Mouse (Mus musculus): ENCODE results near the gene Dok5. TPM values are rescaled to one million over a fixed set of nuclear protein-coding genes. Genes with fewer than 3 reads are reported as not detected.

Dok5 gene
- polyA plus RNA-seq, 1 experiment from 2014 or later = 57.8 TPM

DNA sequence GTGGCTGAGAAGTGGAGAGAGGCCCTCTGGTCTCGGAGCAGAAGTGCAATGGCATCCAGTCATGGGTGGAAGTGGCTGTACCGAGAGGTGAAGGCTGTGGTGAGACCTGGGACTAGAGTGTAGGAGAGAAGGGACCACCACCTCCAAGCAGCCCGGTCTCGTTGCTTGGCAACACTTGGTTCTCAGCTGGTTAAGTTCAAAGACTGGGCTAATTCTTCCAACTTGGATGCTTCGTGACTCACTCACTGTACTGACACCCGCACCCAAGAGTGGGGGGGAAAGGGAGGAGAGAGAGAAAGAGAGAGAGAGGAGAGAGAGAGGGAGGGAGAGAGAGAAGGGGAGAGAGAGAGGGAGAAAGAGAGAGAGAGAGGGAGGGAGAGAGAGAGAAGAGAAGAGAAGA, 133.2 kb downstream of the Dok5 start:
- no peak overlapping the region for H3K4me2 ChIP-seq (ENCODE audit: low read length)
- H3K4me3 ChIP-seq (ENCODE audit: low read depth, low read length) = no peak overlapping the region
- WGBS = 73% methylated on average over 6 of the region's 6 CpGs
- no peaks in the 10 kb centered on the region for H3K9me3 ChIP-seq (replicated peaks; ENCODE audit: control insufficient read depth, low read length, poor library complexity, severe bottlenecking)
- H3K27ac ChIP-seq (ENCODE audit: low read length) = no peak overlapping the region
- H3K36me3 ChIP-seq (ENCODE audit: control insufficient read depth, insufficient read depth, low read length) = no peaks in the 10 kb centered on the region
- no peaks in the 10 kb centered on the region for H3K4me1 ChIP-seq (ENCODE audit: control insufficient read depth, insufficient read depth, low read length)
- H3K9ac ChIP-seq (ENCODE audit: low read depth, low read length) = no peak overlapping the region
- no peak for ATAC-seq
- no peaks in the 10 kb centered on the region for H3K27me3 ChIP-seq (ENCODE audit: control insufficient read depth, insufficient read depth, low read depth, low read length)

DNA sequence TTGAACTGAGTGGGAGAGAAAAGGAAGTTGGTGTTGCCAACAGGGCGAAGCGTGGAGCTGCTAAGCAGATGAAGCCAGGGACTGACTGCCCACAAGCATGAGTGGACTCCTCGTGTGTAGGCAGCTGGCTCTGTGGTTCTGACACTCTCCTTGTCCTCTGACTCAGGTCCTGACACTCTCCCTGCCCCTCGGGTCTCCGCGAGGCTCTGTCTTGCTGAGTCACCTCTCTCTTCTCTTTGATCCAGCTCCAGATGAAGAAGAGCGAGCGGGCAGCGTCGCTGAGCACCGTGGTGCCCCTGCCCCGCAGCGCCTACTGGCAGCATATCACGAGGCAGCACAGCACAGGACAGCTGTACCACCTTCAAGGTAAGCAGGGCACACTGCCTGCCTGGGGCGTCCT, 139.0 kb downstream of the Dok5 start:
- Histone ChIP-seq H3K27me3 (ENCODE audit: control insufficient read depth, insufficient read depth, low read depth, low read length) (no peaks in the 10 kb centered on the region), H3K4me3 (ENCODE audit: low read depth, low read length) (no peak overlapping the region), H3K4me2 (ENCODE audit: low read length) (no peak overlapping the region), H3K27ac (ENCODE audit: low read length) (no peak overlapping the region), H3K4me1 (ENCODE audit: control insufficient read depth, insufficient read depth, low read length) (no peaks in the 10 kb centered on the region), H3K36me3 (ENCODE audit: control insufficient read depth, insufficient read depth, low read length) (peaks cover 3% of the 10 kb centered on the region; the same call in 1 of the 2 replicates), H3K9me3 (replicated peaks; ENCODE audit: control insufficient read depth, low read length, poor library complexity, severe bottlenecking) (no peaks in the 10 kb centered on the region), H3K9ac (ENCODE audit: low read depth, low read length) (no peak overlapping the region)
- 84% methylated on average over 15 of the region's 15 CpGs for WGBS
- ATAC-seq = no peak

DNA sequence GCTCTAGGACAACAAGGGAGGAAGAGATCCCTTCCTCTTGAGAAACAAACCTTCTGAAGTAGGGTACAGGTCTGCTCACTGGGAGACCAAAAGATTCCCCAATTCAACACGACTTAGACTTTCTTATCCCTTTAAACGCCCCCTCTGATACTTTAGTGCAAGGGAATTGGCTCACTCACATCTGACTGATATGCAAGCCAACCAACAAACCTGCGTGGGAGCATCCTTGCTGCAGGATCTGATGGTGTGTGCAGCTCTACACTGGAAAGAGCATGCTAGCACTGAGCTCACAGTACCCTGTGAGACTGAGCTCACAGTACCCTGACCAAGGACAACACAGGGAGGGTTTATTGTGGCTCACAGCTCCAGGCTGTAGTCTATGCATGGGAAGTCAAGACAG, 139.9 kb downstream of the Dok5 start:
- Histone ChIP-seq H3K9ac (ENCODE audit: low read depth, low read length) (no peak overlapping the region), H3K27me3 (ENCODE audit: control insufficient read depth, insufficient read depth, low read depth, low read length) (no peaks in the 10 kb centered on the region), H3K4me1 (ENCODE audit: control insufficient read depth, insufficient read depth, low read length) (no peaks in the 10 kb centered on the region), H3K36me3 (ENCODE audit: control insufficient read depth, insufficient read depth, low read length) (peaks cover 3% of the 10 kb centered on the region; the same call in 1 of the 2 replicates), H3K4me3 (ENCODE audit: low read depth, low read length) (no peak overlapping the region), H3K27ac (ENCODE audit: low read length) (no peak overlapping the region), H3K9me3 (replicated peaks; ENCODE audit: control insufficient read depth, low read length, poor library complexity, severe bottlenecking) (no peaks in the 10 kb centered on the region), H3K4me2 (ENCODE audit: low read length) (no peak overlapping the region)
- WGBS = 87% methylated on average over 3 of the region's 3 CpGs
- ATAC-seq = no peak

DNA sequence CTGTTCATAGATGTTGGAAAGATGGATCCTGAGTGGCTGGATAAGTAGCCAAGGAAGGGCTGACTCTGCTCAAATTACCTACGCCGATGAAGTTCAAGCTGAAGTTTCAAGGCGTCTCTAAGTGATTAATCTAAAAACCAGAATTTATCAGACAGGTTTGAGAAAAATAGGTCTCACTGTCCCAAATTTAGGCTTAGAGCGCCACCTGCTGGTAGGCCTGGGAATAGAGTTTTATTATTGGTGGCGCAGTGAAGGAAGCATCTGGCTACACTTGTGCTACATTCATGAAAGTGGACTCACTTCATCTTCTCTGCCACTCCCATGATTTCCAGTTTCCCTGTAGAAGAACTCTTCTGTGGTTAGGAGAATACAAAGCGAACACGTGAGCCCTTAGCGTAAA, 141.8 kb downstream of the Dok5 start:
- ATAC-seq = no peak
- Histone ChIP-seq H3K9ac (ENCODE audit: low read depth, low read length) (no peak overlapping the region), H3K27ac (ENCODE audit: low read length) (no peak overlapping the region)

DNA sequence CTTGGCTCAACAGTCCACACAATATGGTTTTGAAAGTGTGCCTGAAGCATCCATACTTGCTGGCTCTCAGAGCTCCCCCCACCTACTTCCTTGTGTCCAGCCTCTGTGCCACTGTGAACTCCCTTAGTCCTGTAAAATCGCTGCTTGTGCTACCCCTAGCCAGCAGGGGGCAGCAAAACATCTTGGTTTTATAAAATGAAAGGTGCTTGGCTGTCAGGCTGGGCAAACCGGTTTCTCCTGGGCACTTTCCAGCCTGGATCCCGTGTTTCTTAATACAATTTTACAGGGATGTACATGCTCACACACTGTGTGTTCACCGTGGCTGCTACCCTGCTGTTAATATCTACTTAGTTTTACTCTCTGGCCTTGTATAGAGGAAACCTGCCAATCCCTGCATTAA, 145.9 kb downstream of the Dok5 start:
- Histone ChIP-seq H3K9me3 (replicated peaks; ENCODE audit: control insufficient read depth, low read length, poor library complexity, severe bottlenecking) (no peaks in the 10 kb centered on the region), H3K4me1 (ENCODE audit: control insufficient read depth, insufficient read depth, low read length) (peaks cover 4% of the 10 kb centered on the region; the same call in 1 of the 2 replicates), H3K9ac (ENCODE audit: low read depth, low read length) (no peak overlapping the region), H3K27me3 (ENCODE audit: control insufficient read depth, insufficient read depth, low read depth, low read length) (no peaks in the 10 kb centered on the region), H3K4me3 (ENCODE audit: low read depth, low read length) (no peak overlapping the region), H3K4me2 (ENCODE audit: low read length) (no peak overlapping the region), H3K27ac (ENCODE audit: low read length) (no peak overlapping the region), H3K36me3 (ENCODE audit: control insufficient read depth, insufficient read depth, low read length) (no peaks in the 10 kb centered on the region)
- peak; percentile 67 for ATAC-seq
- WGBS = 0% methylated on average over 4 of the region's 4 CpGs

More for the DNA sequence above, 141.8 kb downstream of the Dok5 start:
- Histone ChIP-seq H3K4me1 (ENCODE audit: control insufficient read depth, insufficient read depth, low read length) (peaks cover 4% of the 10 kb centered on the region; the same call in 1 of the 2 replicates), H3K4me2 (ENCODE audit: low read length) (no peak overlapping the region), H3K27me3 (ENCODE audit: control insufficient read depth, insufficient read depth, low read depth, low read length) (no peaks in the 10 kb centered on the region), H3K36me3 (ENCODE audit: control insufficient read depth, insufficient read depth, low read length) (peaks cover 3% of the 10 kb centered on the region; the same call in 1 of the 2 replicates), H3K9me3 (replicated peaks; ENCODE audit: control insufficient read depth, low read length, poor library complexity, severe bottlenecking) (no peaks in the 10 kb centered on the region), H3K4me3 (ENCODE audit: low read depth, low read length) (no peak overlapping the region)
- WGBS = 15% methylated on average over 8 of the region's 8 CpGs

DNA sequence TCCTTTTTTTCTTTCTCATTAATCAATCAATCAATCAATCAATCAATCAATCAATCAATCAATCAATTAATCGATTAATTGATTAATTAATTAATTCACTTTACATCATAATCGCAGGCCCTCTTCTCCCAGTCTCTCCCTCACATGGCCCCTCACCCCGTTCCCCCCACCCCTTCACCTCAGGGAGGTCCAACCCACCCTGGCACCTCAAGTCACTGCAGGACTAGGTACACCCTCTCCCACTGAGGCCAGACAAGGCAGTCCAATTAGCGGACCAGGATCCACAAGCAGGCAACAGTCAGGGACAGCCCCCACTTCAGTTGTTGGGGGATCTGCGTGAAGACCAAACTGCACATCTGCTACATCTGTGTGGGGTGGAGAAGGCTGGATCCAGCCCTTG, 146.3 kb downstream of the Dok5 start:
- Histone ChIP-seq H3K36me3 (ENCODE audit: control insufficient read depth, insufficient read depth, low read length) (no peaks in the 10 kb centered on the region), H3K4me1 (ENCODE audit: control insufficient read depth, insufficient read depth, low read length) (peaks cover 4% of the 10 kb centered on the region; the same call in 1 of the 2 replicates), H3K9me3 (replicated peaks; ENCODE audit: control insufficient read depth, low read length, poor library complexity, severe bottlenecking) (no peaks in the 10 kb centered on the region), H3K27me3 (ENCODE audit: control insufficient read depth, insufficient read depth, low read depth, low read length) (no peaks in the 10 kb centered on the region), H3K4me2 (ENCODE audit: low read length) (no peak overlapping the region), H3K27ac (ENCODE audit: low read length) (no peak overlapping the region), H3K9ac (ENCODE audit: low read depth, low read length) (no peak overlapping the region), H3K4me3 (ENCODE audit: low read depth, low read length) (no peak overlapping the region)
- peak; percentile 26; the same call in 1 of the 2 replicates for ATAC-seq
- 67% methylated on average over 5 of the region's 5 CpGs for WGBS

DNA sequence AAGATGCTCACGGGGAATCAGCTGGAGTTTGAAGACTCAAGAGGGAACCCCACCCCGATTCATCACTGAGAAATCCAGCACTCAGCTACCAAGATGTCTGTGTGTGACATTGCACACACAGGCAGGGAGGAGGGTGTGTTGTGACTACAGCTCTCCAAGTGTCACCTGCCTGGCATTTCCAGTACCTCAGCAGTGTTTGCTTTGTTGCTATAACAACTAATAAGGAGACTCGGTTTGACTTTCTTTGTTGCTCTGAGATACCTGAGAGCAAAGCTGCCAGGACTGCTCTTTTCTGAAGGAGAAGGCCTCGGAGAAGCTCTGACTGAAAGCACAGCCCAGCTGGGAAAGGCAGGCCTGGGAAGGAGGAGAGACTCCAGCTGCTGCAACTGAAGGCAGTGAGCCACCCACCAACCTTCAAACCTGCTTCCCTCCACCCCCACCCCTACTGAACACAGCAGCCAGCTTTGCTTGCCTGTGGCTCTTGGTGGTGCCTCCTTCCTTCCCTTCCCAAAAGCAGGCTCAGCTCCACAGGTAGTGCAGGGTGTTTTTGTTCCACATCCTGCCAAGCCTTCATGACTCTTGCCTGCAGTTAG, 152.7 kb downstream of the Dok5 start:
- Histone ChIP-seq H3K27me3 (ENCODE audit: control insufficient read depth, insufficient read depth, low read depth, low read length) (no peaks in the 10 kb centered on the region), H3K4me2 (ENCODE audit: low read length) (no peak overlapping the region), H3K4me3 (ENCODE audit: low read depth, low read length) (no peak overlapping the region), H3K36me3 (ENCODE audit: control insufficient read depth, insufficient read depth, low read length) (no peaks in the 10 kb centered on the region), H3K27ac (ENCODE audit: low read length) (0 out of 2 replicates have a peak overlapping the region, but pooled peaks have one; percentile 22), H3K9me3 (replicated peaks; ENCODE audit: control insufficient read depth, low read length, poor library complexity, severe bottlenecking) (no peaks in the 10 kb centered on the region), H3K9ac (ENCODE audit: low read depth, low read length) (no peak overlapping the region), H3K4me1 (ENCODE audit: control insufficient read depth, insufficient read depth, low read length) (no peaks in the 10 kb centered on the region; the same call in 1 of the 2 replicates)
- no peak for ATAC-seq
- 54% methylated on average over 4 of the region's 4 CpGs for WGBS

DNA sequence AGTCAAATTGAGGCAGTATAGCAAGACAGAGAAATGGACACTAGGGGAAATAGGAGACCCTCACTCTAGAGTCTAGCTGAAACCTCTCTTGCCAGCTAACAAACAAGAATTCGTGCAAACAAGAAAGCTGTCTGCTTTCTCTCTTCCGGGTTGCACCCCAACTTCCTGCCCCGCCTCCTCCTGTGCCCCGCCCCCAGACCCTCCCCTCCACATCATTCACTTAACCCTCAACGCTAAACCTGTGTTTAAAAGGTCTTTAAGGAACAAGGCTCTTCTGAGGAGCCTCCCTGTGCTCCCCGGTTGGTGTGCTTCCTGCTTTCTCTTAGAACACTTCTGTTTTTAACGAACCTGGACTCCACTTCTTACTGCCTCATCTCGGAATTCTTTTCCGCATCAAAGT, 156.4 kb downstream of the Dok5 start:
- H3K9ac ChIP-seq (ENCODE audit: low read depth, low read length) = no peak overlapping the region
- no peak overlapping the region for H3K4me3 ChIP-seq (ENCODE audit: low read depth, low read length)
- H3K4me1 ChIP-seq (ENCODE audit: control insufficient read depth, insufficient read depth, low read length) = no peaks in the 10 kb centered on the region; the same call in 1 of the 2 replicates
- no peaks in the 10 kb centered on the region for H3K9me3 ChIP-seq (replicated peaks; ENCODE audit: control insufficient read depth, low read length, poor library complexity, severe bottlenecking)
- no peak overlapping the region for H3K27ac ChIP-seq (ENCODE audit: low read length)
- H3K36me3 ChIP-seq (ENCODE audit: control insufficient read depth, insufficient read depth, low read length) = no peaks in the 10 kb centered on the region
- H3K4me2 ChIP-seq (ENCODE audit: low read length) = no peak overlapping the region
- no peaks in the 10 kb centered on the region for H3K27me3 ChIP-seq (ENCODE audit: control insufficient read depth, insufficient read depth, low read depth, low read length)
- 64% methylated on average over 9 of the region's 9 CpGs for whole genome bisulfite sequencing
- ATAC-seq = no peak

DNA sequence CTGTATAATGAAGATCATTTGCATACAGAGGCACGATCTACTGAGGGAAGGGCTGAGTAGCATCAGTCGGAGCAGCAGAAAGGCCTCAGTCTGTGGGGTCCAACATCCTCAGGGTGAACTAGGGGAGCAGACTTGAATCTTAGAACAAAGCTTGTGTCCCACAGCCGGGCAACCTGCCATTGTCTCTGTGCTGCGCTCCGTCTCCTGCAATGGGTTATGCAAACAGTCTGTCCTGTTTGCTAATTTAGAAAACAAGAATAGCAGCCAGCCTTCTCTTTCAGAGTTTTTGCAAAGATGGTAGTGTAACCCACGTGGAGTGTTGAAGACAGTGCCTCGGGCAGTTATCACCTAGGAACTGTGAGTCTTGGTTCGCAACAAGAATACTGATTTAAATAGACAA, 163.5 kb downstream of the Dok5 start:
- no peak for ATAC-seq

More for the DNA sequence above, 163.5 kb downstream of the Dok5 start:
- Histone ChIP-seq H3K4me1 (ENCODE audit: control insufficient read depth, insufficient read depth, low read length) (no peaks in the 10 kb centered on the region), H3K9me3 (replicated peaks; ENCODE audit: control insufficient read depth, low read length, poor library complexity, severe bottlenecking) (no peaks in the 10 kb centered on the region), H3K36me3 (ENCODE audit: control insufficient read depth, insufficient read depth, low read length) (no peaks in the 10 kb centered on the region), H3K27ac (ENCODE audit: low read length) (no peak overlapping the region), H3K4me2 (ENCODE audit: low read length) (no peak overlapping the region), H3K4me3 (ENCODE audit: low read depth, low read length) (no peak overlapping the region), H3K27me3 (ENCODE audit: control insufficient read depth, insufficient read depth, low read depth, low read length) (no peaks in the 10 kb centered on the region), H3K9ac (ENCODE audit: low read depth, low read length) (no peak overlapping the region)
- WGBS = 59% methylated on average over 8 of the region's 8 CpGs

Measured in midbrain, embryonic 16.5 days (tissue).